Mouse (Mus musculus) limb, embryonic 11.5 days (tissue): ENCODE measurements around the gene Alcam. TPM values are rescaled to one million over a fixed set of nuclear protein-coding genes. Genes with fewer than 3 reads are reported as not detected.

Source experiments
- ATAC-seq: fragments of 200-750 bp; cut with Nextera tagmentation; 2 replicates; pipeline ENCODE4 v1.8.0; 2017; ENCODE audit warnings: low read depth; ENCODE audit not compliant: insufficient number of reproducible peaks, low FRiP score, low TSS enrichment
- DNase-seq: peaks from one replicate; pipeline ENCODE4 v3.0.0-alpha.2; 2015; ENCODE audit warnings: low spot score
- H3K27ac ChIP-seq: fragments of 300-500 bp; sonication (generic); replicated peaks from 2 replicates; pipeline ENCODE4 v1.5.1; 2014; ENCODE audit warnings: low read depth, mild to moderate bottlenecking, low read length
- H3K27me3 ChIP-seq: fragments of 300-500 bp; sonication (generic); 2 replicates; pipeline ENCODE4 v1.6.1; 2014; ENCODE audit warnings: mild to moderate bottlenecking, low read length, mixed read lengths; ENCODE audit not compliant: control insufficient read depth, insufficient read depth
- H3K36me3 ChIP-seq: fragments of 300-500 bp; sonication (generic); 2 replicates; pipeline ENCODE4 v1.6.1; 2014; ENCODE audit warnings: mild to moderate bottlenecking, low read length, moderate library complexity, mixed read lengths; ENCODE audit not compliant: control insufficient read depth, insufficient read depth
- H3K4me1 ChIP-seq: fragments of 300-500 bp; sonication (generic); 2 replicates; pipeline ENCODE4 v1.6.1; 2014; ENCODE audit warnings: low read length, mixed read lengths; ENCODE audit not compliant: control insufficient read depth, insufficient read depth
- H3K4me2 ChIP-seq: fragments of 300-500 bp; sonication (generic); 2 replicates; pipeline ENCODE4 v1.6.1; 2014; ENCODE audit warnings: low read depth, mild to moderate bottlenecking, moderate library complexity; ENCODE audit not compliant: severe bottlenecking
- H3K4me3 ChIP-seq: fragments of 300-500 bp; sonication (generic); 2 replicates; pipeline ENCODE4 v1.5.1; 2014; ENCODE audit warnings: low read depth, low read length
- H3K9ac ChIP-seq: fragments of 300-500 bp; sonication (generic); 2 replicates; pipeline ENCODE4 v1.6.1; 2014; ENCODE audit warnings: mild to moderate bottlenecking, low read length
- H3K9me3 ChIP-seq: fragments of 300-500 bp; sonication (generic); 2 replicates; pipeline ENCODE4 v1.6.1; 2016; ENCODE audit warnings: low read length; ENCODE audit not compliant: control insufficient read depth
- WGBS: fragments of 180-500 bp; shearing (Covaris S2); extraction: QIAGEN DNeasy Blood & Tissue Kit; methylation state at CpG from one replicate; pipeline ENCODE4 v1.1.7; 2014; 5-methylcytosine and 5-hydroxymethylcytosine counted together
- polyA plus RNA-seq: library from polyadenylated mRNA; unstranded; fragments of >200 nt; fragmentation: Nextera tagmentation; extraction: Ambion mirVana; gene quantifications from 2 replicates; pipeline ENCODE4 v1.2.1, GENCODE M21; 2014

Alcam gene
- 11.7 and 15.1 TPM in 2 replicates for polyA plus RNA-seq

- Histone ChIP-seq H3K27ac (no peak within 1 kb of the TSS), H3K4me3 (peak within 1 kb of the TSS; percentile 38), H3K27me3 (no peaks in the 10 kb centered on the region), H3K9ac (peak within 1 kb of the TSS; percentile 34; the same call in 1 of the 2 replicates), H3K4me1 (no peaks in the 10 kb centered on the region; the same call in none of the 2 replicates), H3K9me3 (no peaks in the 10 kb centered on the region), H3K36me3 (no peaks in the 10 kb centered on the region), H3K4me2 (peak within 1 kb of the TSS; percentile 76)
- ATAC-seq, result no peak
- DNase-seq, result peak; percentile 39
- WGBS, result 3% methylated on average over 14 of the region's 14 CpGs
These were observed at the start of gene Alcam for GRCm38 (mm10) chr16:52453971-52454514. TSS of gene Alcam (minus strand) at chr16:52454074.

- H3K36me3 ChIP-seq, result no peaks in the 10 kb centered on the region
- no peak overlapping the region for H3K9ac ChIP-seq
- H3K4me2 ChIP-seq, result no peak overlapping the region
- H3K9me3 ChIP-seq, result no peaks in the 10 kb centered on the region
- H3K27me3 ChIP-seq, result no peaks in the 10 kb centered on the region
- DNase-seq (no peak), ATAC-seq (no peak)
- no peaks in the 10 kb centered on the region for H3K4me1 ChIP-seq
- H3K4me3 ChIP-seq, result no peak overlapping the region
- 88% methylated on average over 4 of the region's 4 CpGs for WGBS
- no peak overlapping the region for H3K27ac ChIP-seq
These were observed 45.0 kb upstream of the Alcam start for GRCm38 (mm10) chr16:52498757-52499335.

- no peak for ATAC-seq
- H3K4me2 ChIP-seq, result no peak overlapping the region
- no peak overlapping the region for H3K9ac ChIP-seq
- 60% methylated on average over 1 of the region's 1 CpGs for WGBS
- H3K36me3 ChIP-seq, result no peaks in the 10 kb centered on the region
- no peak overlapping the region for H3K4me3 ChIP-seq
- DNase-seq, result no peak
- H3K4me1 ChIP-seq, result no peaks in the 10 kb centered on the region
- H3K27me3 ChIP-seq, result no peaks in the 10 kb centered on the region
- no peak overlapping the region for H3K27ac ChIP-seq
- H3K9me3 ChIP-seq, result no peaks in the 10 kb centered on the region
These were observed 36.7 kb upstream of the Alcam start for GRCm38 (mm10) chr16:52490542-52490941.

GRCm38 (mm10) chr16:52474235-52474634 is 20.4 kb upstream of the Alcam start:
- no peak for ATAC-seq
- no peaks in the 10 kb centered on the region for H3K9me3 ChIP-seq
- H3K27me3 ChIP-seq, result no peaks in the 10 kb centered on the region
- no peaks in the 10 kb centered on the region for H3K4me1 ChIP-seq
- 84% methylated on average over 4 of the region's 4 CpGs for WGBS
- DNase-seq, result no peak
- no peak overlapping the region for H3K27ac ChIP-seq
- no peak overlapping the region for H3K9ac ChIP-seq
- H3K4me3 ChIP-seq, result no peak overlapping the region
- H3K4me2 ChIP-seq, result no peak overlapping the region
- no peaks in the 10 kb centered on the region for H3K36me3 ChIP-seq

- Histone ChIP-seq H3K4me1 (no peaks in the 10 kb centered on the region), H3K4me3 (no peak overlapping the region), H3K9me3 (no peaks in the 10 kb centered on the region), H3K4me2 (no peak overlapping the region), H3K9ac (no peak overlapping the region), H3K36me3 (no peaks in the 10 kb centered on the region), H3K27me3 (no peaks in the 10 kb centered on the region), H3K27ac (no peak overlapping the region)
- ATAC-seq, result no peak
- no peak for DNase-seq
- WGBS, result 92% methylated on average over 2 of the region's 2 CpGs
These were observed 19.2 kb upstream of the Alcam start for GRCm38 (mm10) chr16:52473089-52473488.

DNA sequence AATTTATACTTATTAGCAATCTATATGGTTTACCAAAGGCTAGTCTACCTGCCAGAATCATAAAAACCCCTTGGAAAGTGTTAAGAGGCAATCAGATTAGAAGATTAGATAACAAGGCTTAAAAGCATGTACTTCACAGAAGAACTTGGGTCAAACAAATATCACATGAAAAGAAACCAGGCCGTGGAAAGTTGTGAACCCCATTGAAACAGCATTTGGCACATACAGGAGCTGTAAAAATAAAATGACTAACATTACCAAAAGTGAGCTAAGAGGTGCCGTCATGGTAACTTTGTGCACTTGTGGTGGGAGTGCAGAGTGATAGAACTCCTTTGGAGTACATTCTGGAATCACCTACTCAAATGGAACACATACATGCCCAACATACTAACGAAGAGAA is 18.8 kb upstream of the Alcam start:
- ATAC-seq (no peak), DNase-seq (no peak)
- Histone ChIP-seq H3K4me1 (no peaks in the 10 kb centered on the region), H3K27me3 (no peaks in the 10 kb centered on the region), H3K4me3 (no peak overlapping the region), H3K4me2 (no peak overlapping the region), H3K9me3 (no peaks in the 10 kb centered on the region), H3K27ac (no peak overlapping the region), H3K36me3 (no peaks in the 10 kb centered on the region), H3K9ac (no peak overlapping the region)
- 91% methylated on average over 3 of the region's 3 CpGs for WGBS

- DNase-seq, result no peak
- Histone ChIP-seq H3K9me3 (no peaks in the 10 kb centered on the region), H3K4me2 (no peak overlapping the region), H3K9ac (no peak overlapping the region), H3K4me1 (no peaks in the 10 kb centered on the region), H3K27ac (no peak overlapping the region), H3K27me3 (no peaks in the 10 kb centered on the region), H3K4me3 (no peak overlapping the region), H3K36me3 (no peaks in the 10 kb centered on the region)
- no peak for ATAC-seq
These were observed 18.2 kb upstream of the Alcam start for GRCm38 (mm10) chr16:52472059-52472458.

DNA sequence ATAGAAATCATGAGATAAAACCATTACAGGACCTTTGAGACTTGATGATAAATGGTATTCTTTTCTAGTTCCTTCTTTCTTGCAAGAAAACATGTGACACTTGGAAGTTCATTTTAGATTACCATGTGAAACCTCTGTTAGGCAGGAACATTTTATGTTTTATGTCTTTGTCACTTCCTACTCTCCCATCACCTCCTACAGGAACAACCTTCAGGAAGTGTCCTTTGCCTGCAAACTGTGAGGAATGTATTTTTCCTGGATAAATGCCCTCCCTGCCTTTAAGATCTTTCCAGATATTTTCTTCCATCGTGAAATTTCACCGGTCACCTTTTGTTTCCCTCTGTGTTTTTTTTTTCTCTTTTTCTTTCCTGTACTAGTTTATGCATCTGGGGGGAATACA is 17.0 kb upstream of the Alcam start:
- no peaks in the 10 kb centered on the region for H3K9me3 ChIP-seq
- H3K36me3 ChIP-seq, result no peaks in the 10 kb centered on the region
- no peaks in the 10 kb centered on the region for H3K4me1 ChIP-seq
- no peak overlapping the region for H3K4me3 ChIP-seq
- no peak overlapping the region for H3K4me2 ChIP-seq
- ATAC-seq (no peak), DNase-seq (no peak)
- no peak overlapping the region for H3K9ac ChIP-seq
- H3K27ac ChIP-seq, result no peak overlapping the region
- 88% methylated on average over 2 of the region's 2 CpGs for WGBS
- H3K27me3 ChIP-seq, result no peaks in the 10 kb centered on the region

DNA sequence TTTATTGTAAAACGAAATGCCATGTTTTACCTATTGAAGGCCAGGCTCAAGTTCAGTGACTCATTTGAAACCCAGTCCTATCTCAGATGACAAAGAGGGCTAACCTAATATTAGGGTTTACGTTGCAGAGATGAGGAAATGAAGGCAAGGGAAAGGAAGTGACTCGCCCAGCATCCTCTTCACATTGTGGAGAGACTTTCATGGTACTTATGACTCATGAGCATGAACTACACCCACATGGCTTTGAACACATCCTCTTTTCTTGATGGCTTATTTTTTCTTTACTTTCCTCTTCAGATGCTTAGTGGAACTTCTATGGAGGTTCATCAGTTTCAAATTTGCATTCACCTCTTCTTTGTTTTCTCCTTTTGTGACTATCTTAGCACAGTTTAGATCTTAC is 16.4 kb upstream of the Alcam start:
- no peak for ATAC-seq
- Histone ChIP-seq H3K27ac (no peak overlapping the region), H3K4me3 (no peak overlapping the region), H3K9me3 (no peaks in the 10 kb centered on the region), H3K4me1 (no peaks in the 10 kb centered on the region), H3K4me2 (no peak overlapping the region), H3K27me3 (no peaks in the 10 kb centered on the region), H3K9ac (no peak overlapping the region), H3K36me3 (no peaks in the 10 kb centered on the region)
- DNase-seq, result no peak
- 88% methylated on average over 3 of the region's 3 CpGs for WGBS
